Mouse (Mus musculus): ENCODE measurements around the gene Pkn1.
A peak's percentile ranks its signal among the peaks of the same experiment; 100 is the strongest.

The Pkn1 gene

GRCm38 (mm10) chr8:83684517-83684916 is 14.5 kb downstream of the Pkn1 start:
- no peak for DNase-seq (ENCODE audit: low read depth, low spot score)

GRCm38 (mm10) chr8:83681099-83681498 is 17.9 kb downstream of the Pkn1 start:
- DNase-seq (ENCODE audit: low read depth, low spot score) = no peak

- no peak for DNase-seq (ENCODE audit: low read depth, low spot score)
Measured at GRCm38 (mm10) chr8:83680603-83681002, 18.4 kb downstream of the Pkn1 start.

GRCm38 (mm10) chr8:83679866-83680265 is 19.1 kb downstream of the Pkn1 start:
- no peak for DNase-seq (ENCODE audit: low read depth, low spot score)

- no peak for DNase-seq (ENCODE audit: low read depth, low spot score)
Measured at GRCm38 (mm10) chr8:83674497-83674896, 24.5 kb downstream of the Pkn1 start.

- no peak for DNase-seq (ENCODE audit: low read depth, low spot score)
Measured at GRCm38 (mm10) chr8:83672936-83673335, 26.0 kb downstream of the Pkn1 start.

- DNase-seq (ENCODE audit: low read depth, low spot score) = no peak
Measured at GRCm38 (mm10) chr8:83669013-83669412, 30.0 kb downstream of the Pkn1 start.

GRCm38 (mm10) chr8:83668010-83668916 is 30.7 kb downstream of the Pkn1 start:
- peak; percentile 55 for DNase-seq (ENCODE audit: low read depth, low spot score)

GRCm38 (mm10) chr8:83667526-83667925 is 31.5 kb downstream of the Pkn1 start:
- no peak for DNase-seq (ENCODE audit: low read depth, low spot score)

GRCm38 (mm10) chr8:83666866-83667234 is 32.1 kb downstream of the Pkn1 start:
- DNase-seq (ENCODE audit: low read depth, low spot score) = no peak

- DNase-seq (ENCODE audit: low read depth, low spot score) = no peak
Measured at GRCm38 (mm10) chr8:83665969-83666865, 32.8 kb downstream of the Pkn1 start, which contains the start of gene Ptger1. TSS of gene Ptger1 (plus strand) at chr8:83666678.

GRCm38 (mm10) chr8:83664931-83665625 is 33.9 kb downstream of the Pkn1 start:
- no peak for DNase-seq (ENCODE audit: low read depth, low spot score)

- DNase-seq (ENCODE audit: low read depth, low spot score) = no peak
Measured at GRCm38 (mm10) chr8:83664096-83664495, 34.9 kb downstream of the Pkn1 start.

GRCm38 (mm10) chr8:83662421-83662826 is 36.6 kb downstream of the Pkn1 start:
- peak; percentile 28 for DNase-seq (ENCODE audit: low read depth, low spot score)

- DNase-seq (ENCODE audit: low read depth, low spot score) = no peak
Measured at GRCm38 (mm10) chr8:83660995-83661680, 37.8 kb downstream of the Pkn1 start.

- DNase-seq (ENCODE audit: low read depth, low spot score) = no peak
Measured at GRCm38 (mm10) chr8:83660545-83660944, 38.4 kb downstream of the Pkn1 start.

GRCm38 (mm10) chr8:83656484-83657246 is 42.3 kb downstream of the Pkn1 start:
- DNase-seq (ENCODE audit: low read depth, low spot score) = no peak

GRCm38 (mm10) chr8:83656043-83656442 is 42.9 kb downstream of the Pkn1 start:
- no peak for DNase-seq (ENCODE audit: low read depth, low spot score)

- no peak for DNase-seq (ENCODE audit: low read depth, low spot score)
Measured at GRCm38 (mm10) chr8:83654725-83655124, 44.3 kb downstream of the Pkn1 start.

GRCm38 (mm10) chr8:83653662-83654017 is 45.3 kb downstream of the Pkn1 start:
- DNase-seq (ENCODE audit: low read depth, low spot score) = no peak
